Mouse (Mus musculus) heart, postnatal 0 days (tissue): ENCODE results near the gene Insig1.

Experiments
- CTCF ChIP-seq: IDR thresholded peaks from 2 replicates; pipeline ENCODE4 v1.5.1; 2016; ENCODE audit warnings: antibody characterized with exemption, control low read depth, low read depth
- EP300 ChIP-seq: IDR thresholded peaks from 2 replicates; pipeline ENCODE4 v1.6.1; 2016; ENCODE audit warnings: antibody characterized with exemption, low read depth

GRCm38 (mm10) chr5:28070828-28071455 is at the start of gene Insig1:
- TF ChIP-seq CTCF (no peak), EP300 (peak; percentile 73)
